Mouse (Mus musculus) embryonic facial prominence, embryonic 12.5 days (tissue): ENCODE measurements around the gene Dph3. TPM values are rescaled to one million over a fixed set of nuclear protein-coding genes. Genes with fewer than 3 reads are reported as not detected.
"Not testable (repeated sequence)": the region's sequence is repeated elsewhere in the genome, so short reads cannot be mapped to it uniquely, and the experiment has no call there.

ENCODE experiments used
- ATAC-seq: fragments of 200-750 bp; cut with Nextera tagmentation; 2 replicates; pipeline ENCODE4 v1.8.0; 2017; ENCODE audit not compliant: insufficient number of reproducible peaks, insufficient read depth, low FRiP score, low TSS enrichment
- H3K27ac ChIP-seq: fragments of 300-500 bp; sonication (generic); 2 replicates; pipeline ENCODE4 v1.5.1; 2016; ENCODE audit warnings: mild to moderate bottlenecking
- H3K27me3 ChIP-seq: fragments of 300-500 bp; sonication (generic); 2 replicates; pipeline ENCODE4 v1.6.1; 2016; ENCODE audit warnings: mild to moderate bottlenecking, moderate library complexity
- H3K36me3 ChIP-seq: fragments of 300-500 bp; sonication (generic); 2 replicates; pipeline ENCODE4 v1.6.1; 2016; ENCODE audit warnings: mild to moderate bottlenecking
- H3K4me1 ChIP-seq: fragments of 300-500 bp; sonication (generic); 2 replicates; pipeline ENCODE4 v1.6.1; 2016
- H3K4me2 ChIP-seq: fragments of 300-500 bp; sonication (generic); replicated peaks from 2 replicates; pipeline ENCODE4 v1.6.1; 2016; ENCODE audit warnings: mild to moderate bottlenecking, moderate library complexity
- H3K4me3 ChIP-seq: fragments of 300-500 bp; sonication (generic); 2 replicates; pipeline ENCODE4 v1.5.1; 2016; ENCODE audit warnings: mild to moderate bottlenecking
- H3K9ac ChIP-seq: fragments of 300-500 bp; sonication (generic); 2 replicates; pipeline ENCODE4 v1.6.1; 2016; ENCODE audit warnings: mild to moderate bottlenecking, moderate library complexity
- H3K9me3 ChIP-seq: fragments of 300-500 bp; sonication (generic); 2 replicates; pipeline ENCODE4 v1.6.1; 2016; ENCODE audit warnings: mild to moderate bottlenecking, moderate library complexity
- WGBS: fragments of 180-500 bp; shearing (Covaris S2); methylation state at CpG from one replicate; pipeline ENCODE4 v1.1.7; 2016; 5-methylcytosine and 5-hydroxymethylcytosine counted together
- polyA plus RNA-seq: library from polyadenylated mRNA; unstranded; fragments of >200 nt; fragmentation: Nextera tagmentation; extraction: Ambion mirVana; gene quantifications from 2 replicates; pipeline ENCODE4 v1.2.1, GENCODE M21; 2016

Gene Dph3
- polyA plus RNA-seq, result 76.0 and 77.9 TPM in 2 replicates

DNA sequence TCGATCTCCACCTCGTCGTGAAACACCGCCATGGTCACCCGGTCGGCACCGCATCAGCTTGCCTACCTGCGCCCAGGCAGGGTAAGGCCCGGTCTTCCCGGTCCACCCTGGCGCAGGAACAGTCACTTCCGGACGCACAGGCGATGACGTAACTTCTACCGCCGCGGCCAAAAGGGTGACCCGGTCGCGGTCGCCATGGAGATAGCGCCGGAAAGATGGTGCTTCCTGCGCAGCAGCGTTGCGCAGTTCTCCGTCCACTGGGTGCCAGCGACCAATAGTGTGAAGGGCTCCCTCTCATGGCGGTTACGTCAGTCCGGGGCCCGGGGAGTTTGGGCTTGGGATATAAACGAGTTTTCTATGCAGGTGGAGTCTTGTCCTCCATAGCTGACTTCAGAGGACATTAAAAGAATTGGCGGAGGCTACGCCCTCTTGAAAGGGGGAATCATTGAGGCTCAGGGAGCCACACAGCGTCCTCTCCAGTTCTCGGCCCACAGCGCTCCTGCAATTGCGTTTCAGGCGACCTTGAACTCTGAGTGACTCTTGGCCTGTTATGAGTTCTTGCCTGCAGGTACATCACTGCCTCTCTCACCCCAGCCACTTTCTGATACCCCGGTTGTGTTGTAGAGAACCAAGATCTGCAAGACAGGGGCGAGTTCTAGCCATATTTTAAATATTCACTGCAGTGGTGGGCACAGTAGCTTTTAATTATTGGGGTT, at the start of gene Dph3:
Gene Dph3, minus strand, starts transcription at position 244 of the 716 bp plus-strand sequence.
- Histone ChIP-seq H3K4me2 (peak within 1 kb of the TSS; percentile 55), H3K36me3 (peaks cover 22% of the 10 kb centered on the region), H3K9ac (peak within 1 kb of the TSS; percentile 44), H3K9me3 (no peaks in the 10 kb centered on the region), H3K4me3 (peak within 1 kb of the TSS; percentile 63), H3K27ac (peak within 1 kb of the TSS; percentile 83), H3K27me3 (no peaks in the 10 kb centered on the region), H3K4me1 (peaks cover 9% of the 10 kb centered on the region; the same call in 1 of the 2 replicates)
- WGBS, result under 1% methylated on average over 43 of the region's 43 CpGs
- peak; percentile 92 for ATAC-seq

DNA sequence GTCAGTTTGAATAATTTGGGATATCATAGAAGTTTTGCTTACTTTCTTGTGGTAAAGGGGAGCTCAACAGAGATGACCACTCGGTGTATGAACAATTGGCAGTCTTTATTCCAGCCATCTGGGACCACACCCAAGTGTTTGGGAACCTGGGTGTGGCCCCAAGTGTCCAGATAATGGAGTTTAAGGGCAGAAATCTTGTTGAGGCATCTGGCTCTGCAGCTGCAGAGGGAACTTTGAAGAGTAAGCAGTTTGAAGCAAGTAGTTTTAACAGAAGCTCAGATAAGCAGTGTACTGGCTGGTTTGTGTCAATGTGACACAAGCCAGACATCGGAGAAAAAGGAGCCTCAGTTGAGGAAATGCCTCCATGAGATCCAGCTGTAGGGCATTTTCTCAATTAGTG, 48.8 kb upstream of the Dph3 start:
- Histone ChIP-seq H3K4me1 (no peaks in the 10 kb centered on the region), H3K9ac (no peak overlapping the region), H3K36me3 (no peaks in the 10 kb centered on the region), H3K9me3 (no peaks in the 10 kb centered on the region), H3K27me3 (no peaks in the 10 kb centered on the region), H3K4me2 (no peak overlapping the region), H3K27ac (no peak overlapping the region), H3K4me3 (no peak overlapping the region)
- ATAC-seq, result no peak
- 50% methylated on average over 2 of the region's 2 CpGs for WGBS

DNA sequence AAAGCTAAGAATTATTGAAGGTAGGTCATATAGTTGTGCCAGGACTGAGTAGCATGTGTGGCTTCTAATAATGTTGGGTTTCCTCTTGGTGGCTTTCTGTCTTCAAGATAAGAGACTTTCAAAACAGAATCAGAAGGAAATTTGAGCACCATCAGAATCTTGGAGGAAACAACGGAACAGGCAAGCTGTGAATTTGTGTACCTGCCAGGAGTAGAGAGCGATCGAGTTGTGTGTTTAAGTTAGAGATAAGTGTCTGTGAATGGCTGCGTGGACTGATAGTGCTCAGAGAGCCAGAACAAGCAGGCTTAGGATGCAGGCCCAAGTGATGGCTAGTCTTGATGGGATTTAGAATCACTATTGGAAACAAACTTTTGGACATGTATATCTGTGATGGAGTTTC, 46.3 kb upstream of the Dph3 start:
- no peak for ATAC-seq
- Histone ChIP-seq H3K36me3 (no peaks in the 10 kb centered on the region), H3K27me3 (no peaks in the 10 kb centered on the region), H3K4me2 (no peak overlapping the region), H3K9me3 (no peaks in the 10 kb centered on the region), H3K4me1 (no peaks in the 10 kb centered on the region), H3K9ac (no peak overlapping the region), H3K27ac (no peak overlapping the region), H3K4me3 (no peak overlapping the region)
- WGBS, result 85% methylated on average over 4 of the region's 4 CpGs

DNA sequence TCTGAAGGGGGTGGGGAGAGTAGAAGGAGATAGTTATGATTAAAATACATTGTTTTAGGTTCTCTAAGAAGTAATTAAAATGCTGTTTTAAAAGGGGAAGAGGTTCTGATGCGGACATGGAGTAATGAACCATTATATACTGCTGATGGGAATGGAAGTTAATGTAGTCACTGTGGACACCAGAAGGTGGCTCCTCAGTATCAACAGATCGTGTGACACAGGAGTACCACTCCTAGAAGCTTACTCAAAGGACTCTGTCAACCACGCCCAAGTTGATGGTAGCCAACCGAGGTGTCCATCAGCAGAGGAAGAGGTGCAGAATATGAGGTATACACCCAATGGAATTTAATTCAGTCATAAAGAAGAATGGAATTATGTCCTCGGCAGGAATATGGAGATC, 42.9 kb upstream of the Dph3 start:
- ATAC-seq, result no peak
- Histone ChIP-seq H3K36me3 (no peaks in the 10 kb centered on the region), H3K4me2 (no peak overlapping the region), H3K9ac (no peak overlapping the region), H3K4me1 (no peaks in the 10 kb centered on the region), H3K27ac (no peak overlapping the region), H3K4me3 (no peak overlapping the region), H3K27me3 (no peaks in the 10 kb centered on the region), H3K9me3 (no peaks in the 10 kb centered on the region)
- WGBS, result 87% methylated on average over 5 of the region's 5 CpGs

DNA sequence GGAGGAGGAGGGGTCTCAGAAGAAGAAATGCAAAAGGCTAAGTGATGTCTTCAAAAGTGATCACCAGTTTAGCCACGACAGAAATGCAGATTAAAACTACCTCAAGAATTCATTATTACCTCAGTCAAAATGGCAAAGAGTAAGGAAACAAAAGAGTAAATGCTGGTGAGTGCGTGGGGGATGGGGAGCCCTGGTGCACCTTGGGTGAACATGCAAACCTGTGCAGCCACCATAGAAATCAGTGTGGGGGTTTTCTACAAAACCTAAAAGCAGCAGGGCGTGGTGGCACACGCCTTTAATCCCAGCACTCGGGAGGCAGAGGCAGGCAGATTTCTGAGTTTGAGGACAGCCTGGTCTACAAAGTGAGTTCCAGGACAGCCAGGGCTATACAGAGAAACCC, 39.7 kb upstream of the Dph3 start:
- H3K9ac ChIP-seq, H3K27ac ChIP-seq, H3K4me3 ChIP-seq, H3K4me2 ChIP-seq, H3K9me3 ChIP-seq, H3K36me3 ChIP-seq, H3K4me1 ChIP-seq, H3K27me3 ChIP-seq, ATAC-seq: not testable (repeated sequence)
- WGBS, result 81% methylated on average over 5 of the region's 5 CpGs

DNA sequence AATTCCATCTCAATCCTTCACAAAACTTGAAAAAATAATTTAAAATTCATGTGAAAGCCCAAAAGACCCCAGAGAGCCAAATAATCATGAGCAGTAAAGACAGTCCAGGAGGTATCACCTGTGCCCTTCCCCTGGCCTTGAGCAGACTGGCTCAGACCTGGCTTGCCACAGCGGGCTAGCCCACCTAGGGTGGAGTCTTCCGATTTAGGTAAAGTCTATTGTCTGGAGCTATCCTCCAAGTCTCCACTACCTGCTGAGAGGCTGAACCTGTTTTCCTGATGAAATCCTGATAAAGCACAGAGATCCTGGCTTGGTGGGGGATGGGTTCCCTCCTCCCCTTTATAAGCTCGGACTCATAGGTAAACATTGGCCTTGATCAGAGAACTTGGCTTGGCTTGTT, 38.7 kb upstream of the Dph3 start:
- no peaks in the 10 kb centered on the region for H3K36me3 ChIP-seq
- H3K9ac ChIP-seq, result no peak overlapping the region
- no peak overlapping the region for H3K27ac ChIP-seq
- H3K4me3 ChIP-seq, result no peak overlapping the region
- H3K9me3 ChIP-seq, result no peaks in the 10 kb centered on the region
- no peak overlapping the region for H3K4me2 ChIP-seq
- no peak for ATAC-seq
- 52% methylated on average over 3 of the region's 3 CpGs for WGBS
- H3K27me3 ChIP-seq, result no peaks in the 10 kb centered on the region
- H3K4me1 ChIP-seq, result no peaks in the 10 kb centered on the region

DNA sequence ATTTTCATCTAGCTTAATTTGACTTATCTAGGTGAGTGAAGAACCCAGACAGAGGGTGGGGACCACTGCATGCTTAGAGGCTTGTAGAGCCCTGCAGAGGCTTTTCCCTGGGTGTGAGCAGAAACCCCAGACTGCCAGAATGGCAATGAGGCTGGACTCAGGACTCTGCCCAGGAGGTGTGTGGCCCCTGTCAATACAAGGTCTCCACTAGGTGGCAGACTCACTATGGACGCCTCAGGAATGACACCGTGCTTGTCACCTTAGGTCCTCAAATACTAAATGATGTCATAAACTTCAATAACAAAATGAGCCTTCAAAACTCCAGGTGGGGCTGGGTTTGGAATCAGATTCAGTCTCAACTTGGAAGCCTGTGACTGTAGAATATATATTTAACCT, 36.4 kb upstream of the Dph3 start:
- no peaks in the 10 kb centered on the region for H3K9me3 ChIP-seq
- no peak overlapping the region for H3K9ac ChIP-seq
- H3K4me2 ChIP-seq, result no peak overlapping the region
- H3K36me3 ChIP-seq, result no peaks in the 10 kb centered on the region
- H3K27ac ChIP-seq, result no peak overlapping the region
- H3K27me3 ChIP-seq, result no peaks in the 10 kb centered on the region
- no peak overlapping the region for H3K4me3 ChIP-seq
- WGBS, result 48% methylated on average over 2 of the region's 2 CpGs
- ATAC-seq, result no peak
- H3K4me1 ChIP-seq, result no peaks in the 10 kb centered on the region

DNA sequence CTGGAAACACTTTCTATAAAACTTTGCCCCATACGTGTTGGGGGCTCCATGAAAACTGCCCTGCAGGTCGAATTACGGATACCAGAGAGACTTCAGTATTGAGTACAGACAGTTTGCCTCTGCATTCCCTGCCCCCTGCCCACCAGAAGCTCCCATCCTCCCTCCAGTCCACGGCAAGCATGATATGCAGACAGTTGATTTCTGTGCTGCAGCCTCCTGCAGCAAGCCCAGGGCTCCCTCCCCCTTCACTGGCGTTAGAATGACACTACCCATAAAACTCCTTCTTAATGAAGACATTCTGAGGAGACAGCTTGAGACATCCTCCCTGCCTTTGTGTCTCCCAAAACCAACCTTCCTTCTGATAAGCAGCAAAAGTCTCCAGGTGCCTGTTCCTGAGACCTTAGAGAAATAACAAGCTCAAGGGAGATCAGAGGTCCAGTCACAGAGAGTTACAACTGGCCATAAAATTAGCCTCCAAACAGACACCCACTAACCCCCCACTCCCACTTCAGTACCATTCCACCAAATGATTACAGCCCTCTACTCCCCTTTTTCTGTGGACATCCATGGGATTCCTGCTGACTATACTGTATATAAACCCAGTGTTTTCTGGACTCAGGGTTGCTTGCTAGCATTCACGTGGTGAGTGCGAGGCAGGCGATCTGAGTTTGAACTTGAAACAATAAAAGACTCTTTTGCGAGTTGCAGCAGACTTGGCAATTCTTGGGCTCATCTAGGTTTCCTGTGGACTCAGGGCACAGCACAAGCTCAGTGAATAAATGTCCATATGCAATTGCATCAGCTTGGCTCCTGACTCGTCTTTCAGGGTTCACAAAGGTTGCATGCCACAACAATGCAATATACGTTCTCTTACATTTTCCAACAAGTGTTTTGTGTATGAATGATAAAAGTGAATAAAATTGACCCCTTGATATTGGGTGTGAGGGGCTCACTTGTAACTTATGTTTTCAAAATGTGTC, 35.7 kb upstream of the Dph3 start:
- H3K4me1 ChIP-seq, result no peaks in the 10 kb centered on the region
- ATAC-seq, result no peak
- no peak overlapping the region for H3K27ac ChIP-seq
- H3K4me2 ChIP-seq, result no peak overlapping the region
- no peaks in the 10 kb centered on the region for H3K9me3 ChIP-seq
- no peak overlapping the region for H3K9ac ChIP-seq
- H3K4me3 ChIP-seq, result no peak overlapping the region
- WGBS, result 64% methylated on average over 11 of the region's 11 CpGs
- no peaks in the 10 kb centered on the region for H3K36me3 ChIP-seq
- no peaks in the 10 kb centered on the region for H3K27me3 ChIP-seq

DNA sequence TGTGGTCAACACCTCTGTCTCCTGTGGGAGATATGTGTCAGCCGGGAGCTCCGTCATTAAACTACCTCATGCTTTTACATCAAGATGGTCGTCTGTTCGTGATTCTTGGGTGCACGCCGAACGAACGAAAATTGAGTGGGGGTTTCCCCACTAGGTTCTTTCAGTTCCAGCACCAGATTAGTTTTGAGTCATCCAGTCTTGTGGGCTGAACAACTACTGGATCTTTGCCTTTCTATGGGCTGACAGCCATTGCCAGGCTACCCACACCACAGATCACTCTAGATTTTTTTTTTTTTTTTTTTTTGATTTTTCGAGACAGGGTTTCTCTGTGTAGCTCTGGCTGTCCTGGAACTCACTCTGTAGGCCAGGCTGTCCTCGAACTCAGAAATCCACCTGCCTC, 26.6 kb upstream of the Dph3 start:
- not testable (repeated sequence) for H3K4me3 ChIP-seq, H3K27ac ChIP-seq, H3K36me3 ChIP-seq, H3K4me1 ChIP-seq, H3K9me3 ChIP-seq, H3K4me2 ChIP-seq, H3K27me3 ChIP-seq, ATAC-seq, H3K9ac ChIP-seq
- 96% methylated on average over 10 of the region's 10 CpGs for WGBS

DNA sequence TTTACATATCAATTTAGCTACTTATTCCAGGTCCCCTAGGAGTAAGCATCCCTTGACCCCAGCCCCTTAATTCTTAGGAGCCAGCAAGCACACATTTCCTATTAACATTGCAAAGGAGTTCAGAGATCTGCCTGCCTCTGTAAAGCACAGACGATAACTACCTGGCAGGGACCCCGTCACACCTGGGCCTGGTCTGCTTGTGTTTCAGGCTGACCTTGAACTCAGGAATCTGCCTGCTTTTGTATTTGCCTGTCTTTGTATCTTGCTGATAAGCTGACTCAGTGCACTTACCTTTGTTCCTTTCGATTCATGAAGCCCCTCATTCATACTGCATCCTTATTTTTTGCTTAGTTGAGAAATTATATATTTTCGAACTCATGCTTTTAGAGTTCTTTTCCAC, 21.4 kb upstream of the Dph3 start:
- 0 out of 2 replicates have a peak, but pooled peaks cover 15% of the 10 kb centered on the region for H3K36me3 ChIP-seq
- no peak for ATAC-seq
- H3K4me3 ChIP-seq, result no peak overlapping the region
- no peaks in the 10 kb centered on the region for H3K4me1 ChIP-seq
- no peaks in the 10 kb centered on the region for H3K27me3 ChIP-seq
- H3K4me2 ChIP-seq, result no peak overlapping the region
- H3K9me3 ChIP-seq, result no peaks in the 10 kb centered on the region
- no peak overlapping the region for H3K27ac ChIP-seq
- H3K9ac ChIP-seq, result no peak overlapping the region
- 90% methylated on average over 4 of the region's 4 CpGs for WGBS

DNA sequence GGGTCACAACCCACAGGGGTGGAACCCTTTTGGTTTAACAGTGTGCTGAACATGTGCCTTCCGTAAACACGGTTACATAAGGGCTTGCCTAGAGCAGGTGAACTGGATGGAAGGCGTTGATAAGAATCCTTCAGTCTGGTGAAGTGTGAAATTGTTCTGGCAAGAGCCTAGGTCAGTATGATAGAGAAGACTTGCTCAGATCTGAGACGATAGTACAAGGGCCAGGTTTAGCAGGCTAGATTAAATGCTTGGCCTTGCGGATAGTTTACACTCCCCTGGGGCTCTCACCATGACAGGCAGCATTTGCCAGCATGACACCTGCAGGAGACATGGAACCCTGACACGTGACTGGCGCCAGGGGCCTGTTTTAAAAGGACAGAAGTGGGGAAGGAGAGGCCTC, 20.1 kb upstream of the Dph3 start:
- Histone ChIP-seq H3K9ac (no peak overlapping the region), H3K4me2 (no peak overlapping the region), H3K9me3 (no peaks in the 10 kb centered on the region), H3K36me3 (0 out of 2 replicates have a peak, but pooled peaks cover 16% of the 10 kb centered on the region), H3K4me1 (no peaks in the 10 kb centered on the region), H3K27me3 (no peaks in the 10 kb centered on the region), H3K27ac (no peak overlapping the region), H3K4me3 (no peak overlapping the region)
- no peak for ATAC-seq
- 57% methylated on average over 7 of the region's 7 CpGs for WGBS

DNA sequence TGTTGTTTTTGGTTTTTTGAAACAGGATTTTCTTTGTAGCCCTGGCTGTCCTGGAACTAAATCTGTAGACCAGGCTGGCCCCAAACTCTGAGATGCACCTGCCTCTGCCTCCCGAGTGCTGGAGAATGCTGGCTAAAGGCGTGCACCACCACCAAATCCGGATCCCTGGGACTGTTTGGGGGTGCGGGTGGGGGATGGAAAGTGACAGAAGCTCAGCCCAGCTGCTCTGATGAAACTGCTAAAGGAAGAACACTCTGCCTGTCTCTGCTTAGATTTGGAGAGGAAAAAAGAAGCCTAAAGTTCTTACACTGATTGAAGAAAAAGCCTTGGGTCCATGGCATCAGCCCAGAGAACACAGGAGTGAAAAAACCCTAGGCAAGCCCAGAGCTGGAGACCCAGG, 18.0 kb upstream of the Dph3 start:
- H3K36me3 ChIP-seq, result peaks cover 36% of the 10 kb centered on the region
- no peak for ATAC-seq

More for the DNA sequence above, 18.0 kb upstream of the Dph3 start:
- no peaks in the 10 kb centered on the region for H3K9me3 ChIP-seq
- no peaks in the 10 kb centered on the region for H3K4me1 ChIP-seq
- no peak overlapping the region for H3K9ac ChIP-seq
- no peaks in the 10 kb centered on the region for H3K27me3 ChIP-seq
- H3K4me3 ChIP-seq, result no peak overlapping the region
- 80% methylated on average over 4 of the region's 4 CpGs for WGBS
- no peak overlapping the region for H3K27ac ChIP-seq
- H3K4me2 ChIP-seq, result no peak overlapping the region
